Mouse (Mus musculus): ENCODE data around the gene Cd47. TPM values are rescaled to one million over a fixed set of nuclear protein-coding genes. Genes with fewer than 3 reads are reported as not detected.

Gene Cd47
- polyA plus RNA-seq, 1 experiment from 2014 or later = 61.4 TPM

DNA sequence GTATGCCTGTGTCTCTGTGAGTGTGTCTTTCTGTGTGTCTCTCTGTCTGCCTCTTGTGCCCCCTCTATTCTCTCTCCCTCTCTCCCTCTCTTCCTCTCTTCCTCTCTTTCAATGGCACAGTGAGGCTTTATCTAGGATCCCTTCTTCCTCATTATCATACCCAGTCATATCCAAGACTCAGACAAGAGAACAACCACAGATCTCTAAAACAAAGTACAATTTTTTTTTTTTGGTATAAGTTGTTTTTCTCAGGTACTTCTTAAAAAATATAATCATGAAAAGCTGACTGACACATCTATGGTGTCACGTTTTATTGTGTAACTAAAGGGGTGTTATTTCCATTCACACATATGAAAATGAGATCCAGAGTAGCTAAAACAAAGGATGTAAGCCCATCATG, 27.3 kb upstream of the Cd47 start:
- H3K4me2 ChIP-seq = no peak overlapping the region
- H3K4me1 ChIP-seq = no peaks in the 10 kb centered on the region
- H3K27me3 ChIP-seq = no peaks in the 10 kb centered on the region
- WGBS = 86% methylated on average over 1 of the region's 1 CpGs
- H3K9me3 ChIP-seq = no peaks in the 10 kb centered on the region
- no peaks in the 10 kb centered on the region for H3K36me3 ChIP-seq (replicated peaks)
- no peak overlapping the region for H3K4me3 ChIP-seq (replicated peaks)
- no peak overlapping the region for H3K9ac ChIP-seq
- no peak overlapping the region for H3K27ac ChIP-seq
- ATAC-seq (ENCODE audit: low FRiP score) = no peak

DNA sequence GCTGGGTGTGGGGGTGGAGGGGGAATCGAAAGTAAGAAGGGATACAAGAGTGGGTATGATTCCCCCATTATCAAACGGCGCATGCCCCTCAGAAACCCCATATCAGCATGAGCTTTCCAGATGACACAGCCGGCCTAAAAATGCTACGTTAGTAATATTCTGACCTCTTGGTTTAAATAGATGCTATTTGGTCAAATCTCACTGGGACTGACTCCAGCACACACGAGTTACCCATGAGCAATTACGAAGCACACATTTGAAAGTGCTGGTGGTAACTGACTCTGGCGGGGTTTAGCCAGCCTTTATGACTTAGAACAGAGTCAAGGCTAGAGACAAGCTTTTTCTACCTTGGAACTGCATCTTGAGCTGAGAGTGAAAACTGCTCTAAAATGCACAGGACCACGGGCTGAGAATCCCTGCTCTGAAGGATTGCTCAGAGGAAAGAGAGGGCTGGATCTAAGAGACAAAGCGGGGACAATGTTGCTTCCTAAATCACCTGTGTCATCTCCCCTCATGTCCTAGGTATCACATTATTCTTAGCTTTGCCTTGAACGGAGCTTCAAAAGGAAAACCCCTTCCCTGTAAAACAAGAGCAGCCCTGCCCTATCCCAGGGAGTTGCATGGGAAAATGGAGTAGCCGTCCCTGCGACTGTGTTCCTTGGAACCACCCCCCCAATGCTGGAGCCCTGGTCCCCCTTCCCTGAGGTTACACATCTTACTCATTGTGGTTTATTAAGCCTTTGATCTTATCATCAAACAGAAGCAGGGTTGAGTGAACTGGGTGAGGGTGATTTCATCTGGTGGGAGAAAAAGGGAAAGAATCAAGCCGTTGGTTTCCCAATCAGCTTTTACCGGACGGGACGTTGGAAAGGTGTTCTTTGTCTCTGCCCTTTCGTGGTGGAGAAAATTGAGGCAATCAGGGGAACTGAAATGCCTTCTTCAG, 26.0 kb upstream of the Cd47 start:
- Histone ChIP-seq H3K4me1 (no peaks in the 10 kb centered on the region), H3K9me3 (no peaks in the 10 kb centered on the region), H3K4me3 (replicated peaks) (no peak overlapping the region), H3K27ac (no peak overlapping the region), H3K27me3 (no peaks in the 10 kb centered on the region), H3K36me3 (replicated peaks) (no peaks in the 10 kb centered on the region), H3K4me2 (no peak overlapping the region), H3K9ac (no peak overlapping the region)
- 87% methylated on average over 18 of the region's 18 CpGs for WGBS
- ATAC-seq (ENCODE audit: low FRiP score) = no peak

DNA sequence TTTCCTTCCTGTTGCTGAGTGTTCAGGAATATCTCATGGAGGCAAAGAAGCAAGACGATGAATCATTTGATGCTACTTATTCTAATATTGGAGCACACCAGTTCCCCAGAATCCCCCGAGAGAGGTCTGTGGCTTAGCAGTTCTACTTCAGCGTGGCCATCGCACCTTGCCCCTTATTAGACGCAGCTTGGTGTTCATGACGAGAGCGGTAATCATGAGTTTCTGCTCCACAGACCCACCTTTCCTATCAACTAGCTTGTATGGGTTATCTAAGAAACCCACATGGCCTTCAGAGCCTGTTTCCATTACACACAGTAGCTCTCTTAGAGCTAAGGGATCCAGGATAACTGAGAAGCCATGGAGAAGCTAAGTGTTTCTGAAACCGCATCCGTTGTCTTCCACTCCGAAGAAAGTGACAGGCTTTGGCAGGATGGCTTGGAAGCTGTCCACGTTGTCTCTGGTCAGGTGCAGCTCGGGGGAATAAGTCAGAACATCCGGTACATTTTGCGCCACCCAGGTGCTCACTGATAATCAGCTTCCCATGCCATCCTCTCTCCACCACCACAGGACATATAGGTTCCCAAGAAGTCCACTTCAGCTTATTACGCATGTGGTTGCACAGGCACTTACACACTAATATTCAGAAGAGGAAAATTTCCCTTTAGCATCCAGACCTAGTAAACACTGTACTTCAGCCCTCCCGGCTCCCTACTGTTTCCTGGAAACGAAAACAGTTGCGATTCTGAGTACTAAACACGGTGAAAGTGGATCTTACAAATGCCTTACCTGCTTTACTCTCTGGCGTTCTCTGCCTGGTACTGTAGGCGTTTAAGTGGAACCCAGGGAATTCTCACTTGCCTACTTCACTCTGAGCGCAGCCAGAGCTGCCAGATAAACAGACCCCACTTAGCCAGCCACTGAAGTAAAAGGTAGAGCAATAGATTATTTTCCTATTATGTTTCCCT, 25.0 kb upstream of the Cd47 start:
- Histone ChIP-seq H3K36me3 (replicated peaks) (no peaks in the 10 kb centered on the region), H3K4me2 (no peak overlapping the region), H3K4me3 (replicated peaks) (no peak overlapping the region), H3K27ac (no peak overlapping the region), H3K4me1 (no peaks in the 10 kb centered on the region), H3K27me3 (no peaks in the 10 kb centered on the region), H3K9me3 (no peaks in the 10 kb centered on the region), H3K9ac (no peak overlapping the region)
- ATAC-seq (ENCODE audit: low FRiP score) = no peak
- WGBS = 88% methylated on average over 22 of the region's 22 CpGs

DNA sequence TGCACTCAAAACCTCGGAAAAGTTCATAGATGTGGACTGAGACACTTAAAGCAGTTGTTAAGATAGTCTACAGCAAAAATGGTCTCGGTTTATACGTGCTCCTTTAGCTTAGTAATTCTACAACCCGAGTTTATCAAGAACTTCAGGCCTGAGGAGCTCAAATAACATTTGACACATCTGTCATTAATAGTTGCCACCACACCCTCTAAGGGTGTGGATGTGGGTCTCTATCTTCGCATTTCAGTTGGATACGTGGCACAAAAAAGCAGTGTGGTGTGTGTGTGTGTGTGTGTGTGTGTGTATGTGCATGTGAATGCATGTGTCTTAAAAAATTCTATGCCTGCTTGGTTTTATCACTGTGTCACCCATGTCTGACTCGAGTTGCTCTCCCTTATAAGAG, 23.4 kb upstream of the Cd47 start:
- WGBS = 79% methylated on average over 7 of the region's 7 CpGs
- no peaks in the 10 kb centered on the region for H3K27me3 ChIP-seq
- no peak overlapping the region for H3K27ac ChIP-seq
- H3K9me3 ChIP-seq = no peaks in the 10 kb centered on the region
- H3K36me3 ChIP-seq (replicated peaks) = no peaks in the 10 kb centered on the region
- no peak overlapping the region for H3K4me3 ChIP-seq (replicated peaks)
- no peak for ATAC-seq (ENCODE audit: low FRiP score)
- H3K4me1 ChIP-seq = no peaks in the 10 kb centered on the region
- H3K4me2 ChIP-seq = no peak overlapping the region
- no peak overlapping the region for H3K9ac ChIP-seq

DNA sequence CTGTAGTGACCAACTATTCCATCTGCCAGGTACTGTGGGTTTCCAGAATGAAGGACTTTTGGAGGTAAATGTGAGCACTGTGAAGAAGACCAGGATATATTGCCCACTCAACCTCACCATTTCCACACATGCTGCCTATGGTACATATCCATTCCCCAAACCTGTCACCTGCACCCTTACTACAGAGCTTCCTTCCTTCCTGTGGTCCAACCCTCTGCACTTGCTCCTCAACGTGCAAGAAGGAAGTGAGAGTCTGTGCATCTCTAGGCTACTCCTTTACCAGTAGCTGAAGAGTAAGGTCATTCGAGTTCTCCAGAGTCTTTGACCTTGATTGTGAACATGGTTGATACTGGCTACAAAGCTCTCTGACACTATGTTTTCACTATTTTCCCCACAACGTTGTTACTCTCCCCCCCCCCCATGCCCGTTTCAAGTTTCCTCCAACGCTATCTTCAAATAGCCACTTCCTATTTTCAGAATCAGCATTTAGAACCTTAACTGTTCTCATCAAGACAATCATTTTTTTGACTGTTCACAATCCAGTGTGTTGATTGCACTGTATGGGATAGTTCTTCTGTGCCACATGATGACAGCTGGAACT, 18.7 kb upstream of the Cd47 start:
- Histone ChIP-seq H3K27me3 (no peaks in the 10 kb centered on the region), H3K4me2 (no peak overlapping the region), H3K9me3 (no peaks in the 10 kb centered on the region), H3K27ac (no peak overlapping the region), H3K4me3 (replicated peaks) (no peak overlapping the region), H3K4me1 (no peaks in the 10 kb centered on the region), H3K9ac (no peak overlapping the region), H3K36me3 (replicated peaks) (no peaks in the 10 kb centered on the region)
- 81% methylated on average over 5 of the region's 5 CpGs for WGBS
- ATAC-seq (ENCODE audit: low FRiP score) = no peak

DNA sequence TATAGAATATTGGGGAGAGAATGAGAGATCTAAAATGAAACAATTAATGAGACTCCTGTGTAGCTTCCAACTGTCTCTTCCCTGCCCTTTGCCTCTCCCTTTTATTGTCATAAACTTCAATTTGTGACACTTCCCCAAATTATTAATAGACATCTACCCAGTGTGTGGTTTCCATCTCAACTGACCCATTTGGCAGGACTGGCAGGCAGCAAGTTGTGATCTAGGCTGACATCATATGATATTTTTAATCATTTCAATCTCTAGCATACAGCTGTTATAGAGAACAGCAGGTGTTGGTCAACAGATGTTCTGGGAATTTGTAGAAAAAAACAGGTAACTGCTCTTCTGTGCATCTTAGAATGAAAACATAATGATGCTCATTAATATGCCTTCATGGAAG, 17.0 kb upstream of the Cd47 start:
- Histone ChIP-seq H3K36me3 (replicated peaks) (no peaks in the 10 kb centered on the region), H3K9me3 (no peaks in the 10 kb centered on the region), H3K27me3 (no peaks in the 10 kb centered on the region), H3K4me3 (replicated peaks) (no peak overlapping the region), H3K27ac (no peak overlapping the region), H3K4me2 (no peak overlapping the region), H3K9ac (no peak overlapping the region), H3K4me1 (no peaks in the 10 kb centered on the region)
- ATAC-seq (ENCODE audit: low FRiP score) = no peak

DNA sequence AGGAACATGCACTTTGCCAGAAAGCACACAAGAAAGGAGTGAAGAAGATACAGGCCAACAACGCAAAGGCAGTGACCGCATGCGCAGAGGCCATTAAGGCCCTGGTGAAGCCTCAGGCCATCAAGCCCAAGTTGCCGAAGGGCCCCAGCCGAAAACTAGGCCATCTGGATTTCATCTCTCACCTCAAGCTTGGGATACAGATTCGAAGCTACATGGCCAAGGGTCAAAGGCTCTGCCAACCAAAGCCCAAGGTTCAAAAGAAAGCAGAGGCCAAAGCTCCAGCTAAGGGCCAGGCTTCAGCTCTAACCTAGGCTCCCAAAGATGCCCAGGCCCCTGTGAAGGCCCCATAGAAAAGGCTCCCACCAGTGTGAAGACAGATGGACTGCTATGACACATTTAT, 14.2 kb upstream of the Cd47 start:
- no peak for ATAC-seq (ENCODE audit: low FRiP score)
- no peak overlapping the region for H3K27ac ChIP-seq
- 90% methylated on average over 6 of the region's 6 CpGs for WGBS

DNA sequence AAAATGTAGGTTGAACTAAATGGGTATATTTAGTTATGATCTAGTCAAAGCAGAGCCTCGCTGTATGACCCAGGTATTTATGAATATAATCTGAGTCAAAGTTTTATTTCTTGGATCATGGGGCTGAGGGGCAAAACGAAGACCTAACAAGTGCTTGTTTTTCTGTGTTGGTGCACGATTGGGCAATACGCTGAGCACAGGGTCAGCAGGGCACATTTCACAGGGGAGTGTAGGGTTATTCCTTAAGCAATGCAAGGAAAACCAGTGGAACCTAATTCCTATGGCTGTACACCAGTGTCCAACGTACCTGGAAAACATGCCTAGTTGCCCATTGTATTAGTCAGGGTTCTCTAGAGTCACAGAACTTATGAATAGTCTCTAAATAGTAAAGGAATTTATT, 12.6 kb upstream of the Cd47 start:
- H3K9me3 ChIP-seq = no peaks in the 10 kb centered on the region
- ATAC-seq (ENCODE audit: low FRiP score) = no peak
- no peaks in the 10 kb centered on the region for H3K36me3 ChIP-seq (replicated peaks)
- H3K4me1 ChIP-seq = no peaks in the 10 kb centered on the region
- H3K4me2 ChIP-seq = no peak overlapping the region
- no peak overlapping the region for H3K4me3 ChIP-seq (replicated peaks)
- no peak overlapping the region for H3K27ac ChIP-seq
- WGBS = 90% methylated on average over 5 of the region's 5 CpGs
- H3K27me3 ChIP-seq = no peaks in the 10 kb centered on the region
- H3K9ac ChIP-seq = no peak overlapping the region

More for the DNA sequence above, 14.2 kb upstream of the Cd47 start:
- Histone ChIP-seq H3K36me3 (replicated peaks) (no peaks in the 10 kb centered on the region), H3K27me3 (no peaks in the 10 kb centered on the region), H3K9ac (no peak overlapping the region), H3K9me3 (no peaks in the 10 kb centered on the region), H3K4me2 (no peak overlapping the region), H3K4me1 (no peaks in the 10 kb centered on the region), H3K4me3 (replicated peaks) (no peak overlapping the region)

DNA sequence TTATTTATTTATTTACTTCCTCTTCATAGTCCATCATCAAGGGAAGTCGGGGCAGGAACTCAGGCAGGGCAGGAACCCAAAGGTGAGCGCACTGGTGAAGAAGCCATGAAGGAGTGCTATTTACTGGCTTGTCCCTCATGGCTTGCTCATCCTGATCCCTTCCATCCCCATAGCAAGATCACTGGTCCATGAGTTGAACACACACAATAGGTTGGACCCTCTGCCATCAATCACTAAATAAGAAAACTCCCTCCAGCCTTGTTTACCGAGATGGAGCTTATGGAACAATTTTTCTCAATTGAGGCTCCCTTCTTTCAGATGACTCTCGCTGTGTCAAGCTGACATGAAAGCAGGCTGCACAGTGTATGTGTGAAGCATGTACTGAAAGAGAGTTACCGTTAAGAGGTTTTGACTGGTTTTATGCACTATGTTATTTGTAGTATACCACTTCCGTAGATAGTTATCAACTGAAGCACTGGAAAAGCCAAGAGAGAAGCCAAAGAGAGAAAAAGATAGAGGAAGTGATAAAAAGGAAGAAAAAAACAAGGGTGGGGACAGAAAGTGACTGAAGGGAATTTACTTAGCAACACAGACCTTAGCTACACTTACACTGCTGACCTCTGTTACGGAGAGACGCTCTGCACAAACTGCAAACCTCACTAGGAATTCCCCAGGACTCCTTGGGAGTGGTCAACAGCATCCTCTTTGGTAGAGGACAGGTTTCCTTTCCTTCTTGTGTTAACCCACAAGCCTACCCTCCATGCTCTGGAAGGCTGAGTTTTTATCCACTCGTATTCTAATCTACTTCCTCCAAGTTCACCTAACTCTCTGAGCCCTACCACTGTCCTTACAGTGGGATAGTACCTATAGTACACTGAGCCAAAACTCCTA, 9.5 kb upstream of the Cd47 start:
- Histone ChIP-seq H3K36me3 (replicated peaks) (no peaks in the 10 kb centered on the region), H3K27ac (no peak overlapping the region), H3K4me1 (no peaks in the 10 kb centered on the region), H3K4me2 (no peak overlapping the region), H3K27me3 (no peaks in the 10 kb centered on the region), H3K9ac (no peak overlapping the region), H3K9me3 (no peaks in the 10 kb centered on the region), H3K4me3 (replicated peaks) (no peak overlapping the region)
- no peak for ATAC-seq (ENCODE audit: low FRiP score)
- WGBS = 87% methylated on average over 9 of the region's 9 CpGs

DNA sequence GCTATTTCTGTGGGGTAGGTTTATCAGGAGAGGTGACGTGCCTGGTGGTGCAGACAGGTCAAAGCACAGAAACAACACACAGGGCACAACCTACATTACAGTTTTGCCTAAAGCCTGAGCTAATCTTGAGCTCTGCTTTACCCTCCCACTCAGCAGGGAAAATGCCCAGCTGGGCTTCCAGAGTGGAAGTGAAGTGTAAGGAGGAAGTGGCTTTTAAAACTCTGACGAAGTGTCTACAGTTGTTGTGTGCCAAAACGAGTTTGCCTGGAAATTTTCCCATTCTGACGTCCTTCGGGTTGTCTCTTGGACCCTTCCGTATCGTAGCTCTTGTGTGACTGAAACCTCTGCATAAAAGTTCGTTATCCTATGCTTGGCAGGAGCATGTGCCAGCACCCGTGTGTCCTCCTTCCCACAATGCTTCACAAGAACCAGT, 7.9 kb upstream of the Cd47 start:
- no peak overlapping the region for H3K27ac ChIP-seq
- no peak overlapping the region for H3K4me2 ChIP-seq
- H3K9ac ChIP-seq = no peak overlapping the region
- H3K9me3 ChIP-seq = no peaks in the 10 kb centered on the region
- 77% methylated on average over 9 of the region's 9 CpGs for WGBS
- H3K36me3 ChIP-seq (replicated peaks) = no peaks in the 10 kb centered on the region
- H3K4me1 ChIP-seq = no peaks in the 10 kb centered on the region
- no peak for ATAC-seq (ENCODE audit: low FRiP score)
- H3K4me3 ChIP-seq (replicated peaks) = no peak overlapping the region
- H3K27me3 ChIP-seq = no peaks in the 10 kb centered on the region

DNA sequence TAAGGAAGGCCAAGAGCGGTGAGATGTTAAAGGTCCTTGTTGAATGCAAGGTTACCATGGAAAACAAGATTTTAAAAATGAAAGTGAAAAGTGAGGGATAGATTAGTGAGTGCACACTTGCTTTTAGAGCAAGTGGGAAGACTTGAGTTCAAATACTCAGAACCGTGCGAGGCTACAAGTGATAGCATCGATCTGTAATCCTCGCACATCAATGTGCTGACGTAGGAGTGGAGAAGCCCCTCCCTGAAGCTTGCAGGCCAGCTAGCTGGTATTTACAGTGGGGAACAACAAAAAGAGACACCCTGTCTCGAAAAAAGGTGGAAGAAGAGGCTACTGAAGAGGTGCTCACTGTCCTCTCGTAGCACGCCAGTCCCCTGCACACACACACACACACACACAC, 6.7 kb upstream of the Cd47 start:
- Histone ChIP-seq H3K4me2 (no peak overlapping the region), H3K4me3 (replicated peaks) (no peak overlapping the region), H3K4me1 (no peaks in the 10 kb centered on the region), H3K27ac (no peak overlapping the region), H3K9ac (no peak overlapping the region), H3K36me3 (replicated peaks) (no peaks in the 10 kb centered on the region), H3K9me3 (no peaks in the 10 kb centered on the region), H3K27me3 (no peaks in the 10 kb centered on the region)
- ATAC-seq (ENCODE audit: low FRiP score) = no peak
- 92% methylated on average over 9 of the region's 9 CpGs for WGBS
